Mouse (Mus musculus): ENCODE data around the gene Rgs21.

The Rgs21 gene

DNA sequence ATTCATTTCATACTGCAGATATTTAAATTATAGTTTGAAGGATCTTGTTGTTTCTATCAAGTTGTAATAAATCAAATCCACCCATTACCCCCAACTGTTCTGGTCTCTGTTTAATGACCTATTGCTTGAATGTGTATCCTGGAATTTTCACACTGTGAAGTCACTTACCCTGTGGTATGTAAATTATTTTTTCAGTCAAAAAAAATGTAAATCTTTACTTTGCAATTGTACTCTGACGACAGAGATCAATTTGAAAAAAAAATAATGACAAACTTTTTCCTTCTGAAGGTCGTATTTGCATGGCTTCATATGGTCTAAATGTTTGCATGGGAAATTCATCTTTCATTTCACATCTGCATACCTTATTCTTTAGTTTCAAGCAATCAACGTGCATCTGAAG is at the start of gene Rgs21:
Gene Rgs21, minus strand, starts transcription at position 101 of the 400 bp plus-strand sequence.
- DNase-seq (ENCODE audit: low spot score), result no peak

DNA sequence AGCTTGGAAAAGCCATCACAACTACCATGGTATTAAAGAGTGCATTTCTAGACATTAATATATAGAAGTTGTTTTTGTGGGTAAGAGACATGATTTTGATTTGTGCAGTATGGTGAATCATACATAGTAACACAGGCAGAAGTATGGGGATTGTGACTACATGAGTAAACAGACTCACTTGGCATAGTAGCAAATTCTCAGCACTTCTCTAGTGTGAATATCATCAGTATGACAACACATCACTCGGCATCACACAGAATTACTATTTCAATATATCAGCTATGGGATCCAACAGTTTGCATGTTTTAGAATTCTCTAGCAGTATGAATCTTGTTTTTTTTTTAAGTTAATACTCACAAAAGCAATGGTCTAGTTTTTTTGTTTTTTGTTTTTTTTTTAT is 36.6 kb upstream of the Rgs21 start:
- DNase-seq (ENCODE audit: low spot score), result no peak

DNA sequence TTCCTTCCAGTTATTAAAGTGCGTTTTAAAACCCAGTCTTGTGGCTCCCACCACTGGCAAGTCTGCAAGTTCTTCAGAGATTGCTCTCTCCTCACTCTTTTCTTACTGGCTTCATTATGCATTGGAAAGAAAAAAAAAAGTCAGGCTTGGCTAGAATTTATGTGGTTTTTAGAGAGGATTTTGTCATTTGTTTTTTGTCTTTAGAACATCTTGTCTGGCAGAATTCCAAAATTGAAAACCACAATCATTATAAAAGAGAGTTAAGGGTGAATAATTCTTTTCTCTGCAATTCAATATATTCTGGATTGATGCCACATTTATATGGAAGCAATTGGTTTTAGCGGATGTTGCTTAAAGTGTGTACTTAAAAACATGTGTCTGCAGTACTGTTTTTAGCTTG is 35.5 kb upstream of the Rgs21 start:
- no peak for DNase-seq (ENCODE audit: low spot score)

DNA sequence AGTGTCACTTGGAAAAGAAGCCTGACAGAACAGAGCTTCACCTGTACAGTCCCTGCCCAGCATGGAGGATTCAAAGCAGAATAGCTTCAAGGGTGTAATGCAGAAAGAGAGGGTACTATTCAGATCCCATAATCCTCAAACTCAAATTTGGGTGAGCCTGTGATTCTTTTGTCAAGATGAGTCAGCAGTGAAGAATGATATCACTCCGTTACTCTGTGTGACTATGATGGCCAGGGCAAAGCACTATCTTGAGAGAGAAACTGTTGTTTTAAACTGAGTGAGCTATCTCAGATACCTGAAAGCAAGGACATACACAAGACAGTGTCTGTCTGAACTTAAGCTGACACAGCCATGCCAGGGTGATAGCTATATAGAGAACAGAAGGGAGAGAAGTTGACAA is 11.9 kb upstream of the Rgs21 start:
- DNase-seq (ENCODE audit: low spot score), result no peak

DNA sequence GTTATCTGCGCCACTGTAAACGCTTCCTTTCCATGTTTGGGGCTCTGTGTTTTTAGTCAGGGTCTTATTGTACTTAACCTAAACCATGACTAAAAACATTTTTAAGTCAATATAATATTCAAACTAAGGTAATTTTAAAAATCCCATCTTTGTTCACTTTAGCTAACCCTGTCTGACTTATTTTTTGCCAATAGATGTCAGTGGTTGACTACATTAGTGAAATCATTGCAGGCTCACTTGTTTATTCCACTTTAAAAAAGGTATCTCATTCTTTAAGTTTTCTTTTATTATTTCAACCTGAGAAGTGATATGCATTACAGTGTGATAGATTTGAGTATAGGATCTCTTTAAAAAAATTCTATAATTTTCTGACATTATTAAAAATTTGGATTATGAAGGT is 5.5 kb upstream of the Rgs21 start:
- no peak for DNase-seq (ENCODE audit: low spot score)

DNA sequence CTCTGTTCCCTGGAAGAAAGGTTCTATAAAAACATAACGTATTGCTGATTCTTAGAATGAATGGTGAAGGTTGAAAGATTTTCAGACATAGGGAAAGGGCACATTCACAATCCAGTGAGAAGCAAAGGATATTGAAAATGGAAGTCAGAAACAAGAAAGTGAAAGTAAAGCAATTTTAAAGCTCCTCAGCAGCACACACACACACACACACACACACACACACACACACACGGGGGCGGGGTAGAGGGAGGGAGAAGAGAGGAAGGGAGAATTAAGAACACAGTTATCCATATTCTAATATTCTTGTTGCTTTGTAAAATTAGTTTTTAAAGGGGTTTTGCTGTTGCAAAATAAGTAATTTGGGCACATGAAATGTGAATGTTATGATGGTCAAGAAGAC is 2.4 kb upstream of the Rgs21 start:
- no peak for DNase-seq (ENCODE audit: low spot score)

DNA sequence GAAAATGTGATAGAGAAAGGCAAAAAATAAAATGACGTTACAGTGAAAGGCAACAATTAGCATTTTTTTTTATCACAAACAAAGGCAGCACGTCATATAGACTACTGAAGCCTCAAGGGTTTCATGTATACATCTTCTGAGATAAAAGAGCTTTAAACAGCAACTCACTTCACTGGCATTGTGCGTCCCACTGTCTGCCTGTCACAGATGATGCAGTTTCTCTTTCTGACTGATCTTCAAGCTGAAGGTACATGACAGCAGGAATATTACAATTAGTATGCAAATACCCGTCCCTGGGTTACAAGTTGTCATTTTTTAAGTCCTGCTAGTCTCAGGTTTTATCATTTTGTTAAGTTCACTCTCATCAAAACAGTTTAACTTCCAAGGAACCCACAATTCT is 22.3 kb downstream of the Rgs21 start:
- no peak for DNase-seq (ENCODE audit: low spot score)

DNA sequence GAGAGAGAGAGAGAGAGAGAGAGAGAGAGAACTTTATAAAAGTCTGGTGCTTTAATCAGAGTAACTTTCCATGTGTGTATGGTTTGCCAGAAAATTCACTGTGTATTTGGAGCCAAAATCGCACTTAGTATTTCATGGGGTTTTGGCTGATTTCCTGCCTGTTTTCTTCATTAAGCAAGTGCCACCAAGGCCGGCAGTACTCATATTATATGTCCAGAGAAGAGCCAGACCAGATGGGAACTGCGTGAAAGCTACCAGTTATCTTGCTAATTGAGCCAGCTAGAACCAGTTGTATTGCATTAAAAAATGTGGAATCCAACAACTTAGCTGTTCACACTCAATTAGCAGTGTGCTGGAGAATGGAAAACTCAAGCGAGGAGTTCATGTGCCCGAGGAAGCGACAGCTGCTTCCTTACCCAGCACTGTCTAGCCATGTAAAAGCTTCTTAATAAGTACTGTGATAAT is 22.9 kb downstream of the Rgs21 start:
- no peak for DNase-seq (ENCODE audit: low spot score)

DNA sequence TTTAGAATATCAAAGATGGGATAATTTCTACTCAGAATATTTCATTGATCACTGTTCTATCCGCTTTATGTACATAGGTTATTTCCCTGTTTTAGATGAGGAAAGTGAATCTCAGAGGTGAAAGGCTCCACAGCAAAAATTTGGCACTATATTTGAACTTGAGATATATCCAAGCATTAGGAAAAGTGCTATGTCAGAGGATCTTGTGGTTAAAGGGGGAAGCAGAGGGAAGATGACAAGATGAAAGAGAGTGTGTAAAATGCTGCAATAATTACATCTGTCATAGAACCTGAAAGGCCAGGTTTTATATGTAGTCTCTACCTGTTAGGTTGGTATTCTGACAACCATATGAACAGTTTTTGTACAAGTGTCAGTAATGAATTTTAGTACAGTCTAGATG is 35.7 kb downstream of the Rgs21 start:
- no peak for DNase-seq (ENCODE audit: low spot score)

DNA sequence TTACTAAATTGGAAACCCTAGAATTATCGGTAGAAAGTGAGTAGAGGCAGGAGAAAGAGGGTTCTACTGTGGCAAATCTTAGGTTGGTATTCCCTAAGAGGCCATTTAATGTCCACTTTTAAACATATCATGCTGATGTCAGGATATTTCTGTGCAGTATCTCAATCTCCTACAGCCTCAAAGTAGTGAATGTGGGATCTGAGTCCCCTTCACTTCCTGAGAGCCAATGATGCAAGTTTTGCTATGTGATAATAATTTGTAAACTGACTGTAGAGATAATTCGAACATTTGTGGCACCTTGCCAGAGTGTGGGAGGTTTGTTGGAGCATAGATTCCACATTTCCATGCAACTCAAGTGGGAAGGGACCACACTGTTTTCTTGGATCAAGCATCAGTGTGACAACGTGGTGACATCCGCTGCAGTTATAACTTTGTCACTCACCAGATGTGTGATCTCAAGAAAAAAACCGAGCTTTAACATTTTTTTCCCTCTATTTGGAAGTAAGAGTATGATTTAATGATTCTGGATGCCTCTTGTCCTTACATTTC is 49.5 kb downstream of the Rgs21 start:
- no peak for DNase-seq (ENCODE audit: low spot score)

DNA sequence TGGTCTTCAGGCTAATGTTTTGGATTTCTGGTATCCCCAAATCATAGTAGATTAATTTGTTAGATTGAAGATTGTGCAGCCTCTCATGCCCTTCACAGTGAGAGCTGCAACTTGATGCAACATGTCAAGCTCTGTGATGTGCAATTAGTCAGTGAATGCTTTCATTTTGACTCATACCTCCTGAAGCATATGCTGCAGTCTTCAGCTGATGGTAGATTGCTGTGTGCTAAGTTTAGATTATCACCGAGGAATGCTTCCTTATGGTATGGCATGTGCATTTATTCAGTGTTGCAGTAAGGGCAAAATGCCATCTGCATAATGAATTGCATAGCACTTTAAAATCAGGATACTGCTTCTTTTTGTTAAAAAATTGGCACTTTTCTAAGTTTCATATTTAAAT is 65.2 kb downstream of the Rgs21 start:
- no peak for DNase-seq (ENCODE audit: low spot score)

DNA sequence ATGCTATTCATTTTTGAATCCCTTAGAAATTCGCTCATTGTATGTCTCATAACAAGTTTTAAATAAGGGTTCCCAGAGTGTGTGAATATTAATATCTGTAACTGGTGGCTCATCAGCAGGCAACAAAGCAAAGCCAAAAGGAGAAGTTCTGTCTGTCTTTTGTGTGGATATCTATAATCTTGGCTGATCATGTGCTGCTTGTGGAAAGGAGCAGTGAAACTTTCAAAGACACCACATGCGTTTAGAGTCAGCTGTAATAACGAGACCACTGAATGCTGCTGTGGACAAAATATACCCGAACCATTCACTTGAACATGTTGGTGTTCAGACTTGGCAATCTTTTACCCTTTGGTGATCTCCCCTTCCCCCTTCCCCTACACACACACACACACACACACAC is 67.0 kb downstream of the Rgs21 start:
- no peak for DNase-seq (ENCODE audit: low spot score)

DNA sequence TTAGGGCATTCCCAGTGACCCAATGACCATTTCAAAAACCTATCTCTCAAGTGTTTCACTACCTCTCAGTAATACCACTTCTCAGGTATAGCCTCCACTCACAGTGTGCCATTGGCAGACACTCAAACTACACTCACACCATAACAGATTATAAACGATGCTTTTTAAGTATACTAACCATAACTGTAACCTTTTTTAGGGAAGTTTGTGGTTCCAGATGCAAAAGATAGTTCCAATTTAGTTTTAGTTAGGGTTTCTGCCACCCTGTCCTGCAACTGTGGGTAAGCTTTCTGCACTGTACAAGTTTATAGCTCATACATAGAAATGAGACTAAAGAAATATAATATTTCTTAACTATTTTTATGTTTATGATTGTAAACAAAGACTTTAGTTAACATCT is 67.7 kb downstream of the Rgs21 start:
- no peak for DNase-seq (ENCODE audit: low spot score)

DNA sequence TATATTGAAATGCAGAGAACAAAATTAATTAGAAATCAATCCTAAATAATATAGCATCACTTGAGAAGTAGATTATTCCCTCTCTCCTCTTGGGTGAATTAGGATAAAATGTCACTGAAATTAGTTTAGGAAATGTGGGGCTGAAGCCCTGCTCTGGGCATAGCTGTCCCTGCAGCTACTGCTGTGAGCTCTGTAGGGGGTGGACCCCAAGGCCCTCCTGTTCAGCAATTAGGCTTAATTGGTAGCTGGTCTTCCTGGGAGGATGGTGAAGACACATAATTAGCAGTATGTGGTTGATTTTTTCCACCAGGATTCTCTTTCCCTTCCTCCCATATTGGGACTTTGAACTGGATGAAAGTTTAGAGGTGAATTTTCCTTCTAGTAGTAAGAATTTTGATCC is 68.7 kb downstream of the Rgs21 start:
- DNase-seq (ENCODE audit: low spot score), result no peak

DNA sequence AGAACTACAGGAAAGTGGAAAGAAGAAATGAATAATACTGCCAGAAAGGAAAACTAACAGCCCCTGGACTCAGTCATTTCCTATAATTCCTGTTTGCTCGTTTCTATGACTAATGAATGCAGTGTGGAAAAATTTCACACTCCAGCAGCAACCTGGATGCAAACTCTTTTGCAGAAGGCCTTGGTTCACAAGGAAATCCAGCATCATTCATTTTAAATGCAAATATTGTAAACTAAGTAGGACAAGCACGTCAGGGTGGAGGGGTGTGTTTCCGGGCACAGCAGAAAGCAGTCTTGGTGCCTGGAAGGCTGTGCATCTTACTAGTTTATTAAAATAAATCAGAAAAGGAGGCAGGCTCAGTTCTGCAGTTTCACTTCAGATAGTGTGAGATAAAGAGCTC is 69.4 kb downstream of the Rgs21 start:
- no peak for DNase-seq (ENCODE audit: low spot score)

DNA sequence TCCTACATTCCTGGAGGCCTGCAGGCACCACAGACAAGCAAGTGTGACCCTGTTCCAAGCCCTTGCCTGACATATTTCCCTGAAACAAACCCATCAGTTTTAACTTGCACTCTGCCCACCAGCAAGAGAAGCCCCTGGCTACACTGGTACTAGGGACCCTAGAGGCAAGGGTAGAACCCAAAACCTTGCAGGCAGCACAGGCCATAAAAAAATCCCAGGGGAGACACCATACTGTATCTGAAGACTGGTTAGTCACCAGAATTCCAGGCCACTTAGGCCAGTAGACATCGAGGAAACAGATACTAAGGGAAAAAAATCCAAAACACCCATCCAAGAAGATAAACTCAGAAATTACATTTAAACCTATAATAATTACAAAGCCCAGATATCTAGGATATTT is 74.1 kb downstream of the Rgs21 start:
- no peak for DNase-seq (ENCODE audit: low spot score)

DNA sequence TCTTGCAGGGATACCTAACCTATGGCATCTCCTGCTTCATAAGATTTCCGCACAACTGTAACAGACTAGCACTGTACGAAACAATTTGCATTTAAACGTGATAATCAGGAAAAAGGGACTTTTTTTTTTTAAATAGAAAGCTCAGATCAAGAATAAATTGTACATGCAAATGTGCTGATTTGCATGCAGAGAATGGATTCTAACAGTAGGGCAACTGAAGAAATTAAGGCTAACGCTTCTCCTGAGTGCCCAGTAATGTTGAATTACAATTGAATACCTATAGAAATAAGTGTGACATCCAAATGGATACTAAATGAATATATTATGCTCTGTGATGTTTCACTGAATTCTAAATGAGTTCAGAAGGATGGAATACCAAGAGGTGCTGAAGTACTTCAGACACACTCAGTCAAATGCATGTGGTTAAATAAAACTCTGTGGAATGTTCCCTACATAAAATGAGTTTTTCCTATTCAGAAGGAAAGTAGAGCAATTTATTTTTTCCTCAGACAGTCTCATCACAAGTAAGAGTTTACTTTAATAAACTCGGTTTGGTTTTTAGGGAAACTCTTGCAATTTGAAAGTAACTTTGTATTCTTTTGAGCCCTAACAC is 79.1 kb downstream of the Rgs21 start:
- DNase-seq (ENCODE audit: low spot score), result no peak

Data from ovary, postnatal 36 days (tissue).